ENCODE assay signal across 15 mouse cellular contexts in genomic region chr17:62789291-62790290, GRCm38 (mm10).
DNase-seq lines count a peak whose midpoint lies in the region; ATAC-seq and TF ChIP-seq lines count a peak whose summit lies in the region.
"Had no signal": no experiment of that assay in that cellular context is flagged by ENCODE, and none has a peak within 500 bp of the region (broad histone marks: within the 10 kb centered on the region; RNA-seq: fewer than 3 reads in every experiment).

No protein-coding gene starts in this region.

- H3K27me3 ChIP-seq in forebrain, embryonic 13.5 days: peaks cover 9% of the 10 kb centered on the region
- peaks cover 76% of the 10 kb centered on the region for H3K27me3 ChIP-seq in forebrain, embryonic 10.5 days (ENCODE audit: poor library complexity, severe bottlenecking)
- no peaks in the 10 kb centered on the region for H3K27me3 ChIP-seq in kidney, postnatal 0 days (ENCODE audit: insufficient read depth, low read length)
- H3K27me3 ChIP-seq in MEL (ENCODE audit: control insufficient read depth in 1 of 2, insufficient read depth in 2 of 2, low read length in 2 of 2): no peaks in the 10 kb centered on the region
- H3K27me3 ChIP-seq in forebrain, postnatal 0 days (ENCODE audit: insufficient read depth, low read length): no peaks in the 10 kb centered on the region

- H3K9ac ChIP-seq in forebrain, embryonic 13.5 days: no peak overlapping the region
- H3K9ac ChIP-seq in kidney, postnatal 0 days (ENCODE audit: low read depth, low read length): no peak overlapping the region
- H3K9ac ChIP-seq in MEL (ENCODE audit: control insufficient read depth, low read depth, low read length, poor library complexity, severe bottlenecking): no peak overlapping the region
- H3K9ac ChIP-seq in forebrain, postnatal 0 days: no peak overlapping the region
- H3K9ac ChIP-seq: limb, embryonic 12.5 days had no signal

- TF ChIP-seq EP300 in MEL (IDR thresholded peaks at IDR 0.05; ENCODE audit: low read depth in 1 of 2, low read length in 2 of 2): no peak

- ATAC-seq in forebrain, embryonic 13.5 days: peak; percentile 17; the same call in 1 of the 2 replicates
- ATAC-seq in kidney, postnatal 0 days (replicated peaks; ENCODE audit: low FRiP score, low read depth): no peak
- ATAC-seq in forebrain, postnatal 0 days: no peak

- no peaks in the 10 kb centered on the region for H3K9me3 ChIP-seq in forebrain, embryonic 13.5 days (replicated peaks)
- H3K9me3 ChIP-seq in forebrain, embryonic 10.5 days: no peaks in the 10 kb centered on the region
- H3K9me3 ChIP-seq in kidney, postnatal 0 days (replicated peaks; ENCODE audit: low read length): no peaks in the 10 kb centered on the region
- H3K9me3 ChIP-seq in MEL (replicated peaks; ENCODE audit: insufficient read depth, low read length): no peaks in the 10 kb centered on the region
- H3K9me3 ChIP-seq in forebrain, postnatal 0 days (ENCODE audit: low read length): no peaks in the 10 kb centered on the region
- H3K9me3 ChIP-seq: hindbrain, embryonic 10.5 days; limb, embryonic 12.5 days had no signal

- peaks cover 26% of the 10 kb centered on the region for H3K4me1 ChIP-seq in forebrain, embryonic 13.5 days
- H3K4me1 ChIP-seq in forebrain, embryonic 10.5 days: peaks cover 69% of the 10 kb centered on the region
- H3K4me1 ChIP-seq in kidney, postnatal 0 days (replicated peaks; ENCODE audit: insufficient read depth, low read length): no peaks in the 10 kb centered on the region
- H3K4me1 ChIP-seq in MEL (ENCODE audit: control insufficient read depth in 1 of 2, insufficient read depth in 2 of 2, low read length in 2 of 2): no peaks in the 10 kb centered on the region
- 0 out of 2 replicates have a peak, but pooled peaks cover 5% of the 10 kb centered on the region for H3K4me1 ChIP-seq in forebrain, postnatal 0 days (ENCODE audit: insufficient read depth)

- TF ChIP-seq CTCF in kidney, postnatal 0 days (IDR thresholded peaks at IDR 0.05; ENCODE audit: low read depth): no peak
- no peak for TF ChIP-seq CTCF in MEL (IDR thresholded peaks at IDR 0.05 in 2 of 3, conservative IDR thresholded peaks at IDR 0.05 in 1 of 3; ENCODE audit: control insufficient read depth in 1 of 3, insufficient read depth in 1 of 3, low read depth in 2 of 3, low read length in 3 of 3, poor library complexity in 1 of 3, severe bottlenecking in 1 of 3)
- TF ChIP-seq CTCF in forebrain, postnatal 0 days (IDR thresholded peaks at IDR 0.05; ENCODE audit: low read depth): no peak

- no peaks in the 10 kb centered on the region for H3K79me2 ChIP-seq in MEL (ENCODE audit: control insufficient read depth, insufficient read depth, low read length, poor library complexity)

- H3K4me2 ChIP-seq in forebrain, embryonic 13.5 days: peak overlapping the region; percentile 19
- H3K4me2 ChIP-seq in kidney, postnatal 0 days (ENCODE audit: low read length): 0 out of 2 replicates have a peak overlapping the region, but pooled peaks have one; percentile 17
- H3K4me2 ChIP-seq in forebrain, postnatal 0 days (ENCODE audit: low read depth): peak overlapping the region; percentile 1; the same call in 1 of the 2 replicates
- H3K4me2 ChIP-seq: limb, embryonic 12.5 days had no signal

- no peak overlapping the region for H3K4me3 ChIP-seq in forebrain, embryonic 13.5 days
- H3K4me3 ChIP-seq in forebrain, embryonic 10.5 days: no peak overlapping the region
- no peak overlapping the region for H3K4me3 ChIP-seq in kidney, postnatal 0 days (replicated peaks; ENCODE audit: low read depth, low read length)
- H3K4me3 ChIP-seq in MEL (ENCODE audit: control insufficient read depth in 1 of 2, insufficient read depth in 1 of 2, low read depth in 2 of 2, low read length in 2 of 2): no peak overlapping the region
- no peak overlapping the region for H3K4me3 ChIP-seq in forebrain, postnatal 0 days (ENCODE audit: low read depth, low read length)
- H3K4me3 ChIP-seq: hindbrain, embryonic 10.5 days; limb, embryonic 12.5 days had no signal

- TF ChIP-seq RAD21 in MEL (IDR thresholded peaks at IDR 0.05; ENCODE audit: low read depth, low read length): no peak

- no peak for DNase-seq in forebrain, embryonic 10.5 days (ENCODE audit: extremely low spot score, low spot score)
- no peak for DNase-seq in kidney, postnatal 0 days (ENCODE audit: low spot score)
- DNase-seq in kidney, adult 11 months: no peak
- DNase-seq in MEL (ENCODE audit: low read depth, low spot score): peak; percentile 13
- no peak for DNase-seq in forebrain, postnatal 0 days
- no peak for DNase-seq in adrenal gland, adult (ENCODE audit: inconsistent age in 2 of 2, low spot score in 1 of 2)
- no peak for DNase-seq in gastrocnemius, postnatal 36 days
- DNase-seq: cerebellum, adult 11-12 months; gastrocnemius, postnatal 14 days; layer of hippocampus, postnatal 36 days; lung, postnatal 4 days; thymus, adult 18-20 months had no signal

- H3K36me3 ChIP-seq in forebrain, embryonic 13.5 days (ENCODE audit: poor library complexity, severe bottlenecking): no peaks in the 10 kb centered on the region
- H3K36me3 ChIP-seq in forebrain, embryonic 10.5 days (replicated peaks): no peaks in the 10 kb centered on the region
- no peaks in the 10 kb centered on the region for H3K36me3 ChIP-seq in kidney, postnatal 0 days (ENCODE audit: insufficient read depth, low read length)
- no peaks in the 10 kb centered on the region for H3K36me3 ChIP-seq in MEL (ENCODE audit: control insufficient read depth in 1 of 2, insufficient read depth in 2 of 2, low read length in 2 of 2)
- H3K36me3 ChIP-seq in forebrain, postnatal 0 days (ENCODE audit: insufficient read depth): no peaks in the 10 kb centered on the region
- H3K36me3 ChIP-seq: hindbrain, embryonic 10.5 days; limb, embryonic 12.5 days had no signal

- no peak for TF ChIP-seq POLR2A in MEL (IDR thresholded peaks at IDR 0.05; ENCODE audit: control insufficient read depth in 1 of 2, insufficient read depth in 1 of 2, low read depth in 1 of 2, low read length in 2 of 2, poor library complexity in 1 of 2)

- no peak overlapping the region for H3K27ac ChIP-seq in forebrain, embryonic 13.5 days
- H3K27ac ChIP-seq in forebrain, embryonic 10.5 days: no peak overlapping the region
- H3K27ac ChIP-seq in kidney, postnatal 0 days: no peak overlapping the region
- no peak overlapping the region for H3K27ac ChIP-seq in MEL (ENCODE audit: control insufficient read depth, low read depth, low read length)
- no peak overlapping the region for H3K27ac ChIP-seq in forebrain, postnatal 0 days (ENCODE audit: low read depth, low read length)
- H3K27ac ChIP-seq: hindbrain, embryonic 10.5 days; limb, embryonic 12.5 days had no signal

- intact Hi-C loops in gastrocnemius, postnatal 36 days (cut with DNase I): no loop called here

- 13% methylated on average over 15 of the region's 15 CpGs for WGBS in forebrain, embryonic 13.5 days
- WGBS in forebrain, embryonic 10.5 days: 20% methylated on average over 15 of the region's 15 CpGs
- WGBS in kidney, postnatal 0 days: 58% methylated on average over 15 of the region's 15 CpGs
- 14% methylated on average over 15 of the region's 15 CpGs for WGBS in forebrain, postnatal 0 days

TF ChIP-seq in MEL, 35 proteins besides CTCF, POLR2A, EP300 and RAD21:
- TF ChIP-seq MYB (IDR thresholded peaks at IDR 0.05; ENCODE audit: low read depth, low read length) (no peak), RCOR1 (IDR thresholded peaks at IDR 0.05; ENCODE audit: low read depth, low read length) (no peak), MXI1 (IDR thresholded peaks at IDR 0.05; ENCODE audit: low read depth, low read length) (no peak), KAT2A (conservative IDR thresholded peaks at IDR 0.05; ENCODE audit: low read depth, low read length) (no peak)
